Mouse (Mus musculus) intestine, embryonic 14.5 days (tissue): ENCODE data around the gene Gm17606. TPM values are rescaled to one million over a fixed set of nuclear protein-coding genes. Genes with fewer than 3 reads are reported as not detected.

Source experiments
- ATAC-seq: fragments of 200-750 bp; cut with Nextera tagmentation; replicated peaks from 2 replicates; pipeline ENCODE4 v1.8.0; 2017; ENCODE audit warnings: low read depth, moderate number of reproducible peaks, moderate TSS enrichment, moderate library complexity; ENCODE audit not compliant: low FRiP score, low TSS enrichment
- DNase-seq: peaks from one replicate; pipeline ENCODE4 v3.0.0-alpha.2; 2018; ENCODE audit warnings: low spot score
- H3K27ac ChIP-seq: fragments of 300-500 bp; sonication (generic); 2 replicates; pipeline ENCODE4 v1.5.1; 2014; ENCODE audit warnings: low read depth, mild to moderate bottlenecking, control low read depth
- H3K27me3 ChIP-seq: fragments of 300-500 bp; sonication (generic); replicated peaks from 2 replicates; pipeline ENCODE4 v1.6.1; 2014; ENCODE audit warnings: low read length, control low read depth; ENCODE audit not compliant: control insufficient read depth, insufficient read depth
- H3K36me3 ChIP-seq: fragments of 300-500 bp; sonication (generic); 2 replicates; pipeline ENCODE4 v1.6.1; 2014; ENCODE audit warnings: low read length, control low read depth; ENCODE audit not compliant: control insufficient read depth, insufficient read depth
- H3K4me1 ChIP-seq: fragments of 300-500 bp; sonication (generic); replicated peaks from 2 replicates; pipeline ENCODE4 v1.6.1; 2014; ENCODE audit warnings: low read length, control low read depth, mixed read lengths; ENCODE audit not compliant: control insufficient read depth, insufficient read depth
- H3K4me2 ChIP-seq: fragments of 300-500 bp; sonication (generic); 2 replicates; pipeline ENCODE4 v1.6.1; 2014; ENCODE audit warnings: low read length
- H3K4me3 ChIP-seq: fragments of 300-500 bp; sonication (generic); 2 replicates; pipeline ENCODE4 v1.5.1; 2014; ENCODE audit warnings: low read depth, low read length, control low read depth, mixed read lengths
- H3K9ac ChIP-seq: fragments of 300-500 bp; sonication (generic); 2 replicates; pipeline ENCODE4 v1.6.1; 2014; ENCODE audit warnings: mild to moderate bottlenecking, low read length
- H3K9me3 ChIP-seq: fragments of 300-500 bp; sonication (generic); 2 replicates; pipeline ENCODE4 v1.6.1; 2016; ENCODE audit warnings: low read length, control low read depth; ENCODE audit not compliant: control insufficient read depth
- WGBS: fragments of 180-500 bp; shearing (Covaris S2); extraction: QIAGEN DNeasy Blood & Tissue Kit; methylation state at CpG from one replicate; pipeline ENCODE4 v1.1.7; 2014; 5-methylcytosine and 5-hydroxymethylcytosine counted together
- microRNA counts: library from miRNA; unstranded; fragments of <30 nt; microRNA quantifications from one replicate; lab custom pipeline; 2016
- microRNA-seq: library from miRNA; unstranded; fragments of <30 nt; microRNA quantifications from one replicate; pipeline ENCODE4, GENCODE M21; 2016
- polyA plus RNA-seq: library from polyadenylated mRNA; unstranded; fragments of >200 nt; fragmentation: Nextera tagmentation; extraction: Ambion mirVana; gene quantifications from 2 replicates; pipeline ENCODE4 v1.2.1, GENCODE M21; 2014

Gene Gm17606
- polyA plus RNA-seq, 1 experiment from 2014 or later: not detected

GRCm38 (mm10) chr14:54685471-54685870 lies 44.7 kb downstream of the Gm17606 start:
- Histone ChIP-seq H3K9me3 (no peaks in the 10 kb centered on the region), H3K27ac (no peak overlapping the region), H3K27me3 (no peaks in the 10 kb centered on the region), H3K4me3 (peak overlapping the region; percentile 88), H3K9ac (peak overlapping the region; percentile 96), H3K36me3 (peaks cover 47% of the 10 kb centered on the region), H3K4me2 (peak overlapping the region; percentile 77), H3K4me1 (peaks cover 13% of the 10 kb centered on the region)
- ATAC-seq (no peak), DNase-seq (no peak)
- 9% methylated on average over 8 of the region's 8 CpGs for WGBS

GRCm38 (mm10) chr14:54686063-54686521 lies 45.3 kb downstream of the Gm17606 start, which contains the start of gene 1700123O20Rik:
TSS of gene 1700123O20Rik (plus strand) at chr14:54686216.
- Histone ChIP-seq H3K4me1 (peaks cover 13% of the 10 kb centered on the region), H3K36me3 (peaks cover 53% of the 10 kb centered on the region), H3K27ac (peak within 1 kb of the TSS; percentile 95), H3K27me3 (no peaks in the 10 kb centered on the region), H3K4me3 (peak within 1 kb of the TSS; percentile 88), H3K9me3 (no peaks in the 10 kb centered on the region), H3K4me2 (peak within 1 kb of the TSS; percentile 77), H3K9ac (peak within 1 kb of the TSS; percentile 96)
- DNase-seq: no peak
- WGBS: 1% methylated on average over 40 of the region's 41 CpGs
- ATAC-seq: peak; percentile 82

- peaks cover 13% of the 10 kb centered on the region for H3K4me1 ChIP-seq
- DNase-seq (peak; percentile 100), ATAC-seq (peak; percentile 97)
- peak within 1 kb of the TSS; percentile 95 for H3K27ac ChIP-seq
- H3K36me3 ChIP-seq: peaks cover 53% of the 10 kb centered on the region
- H3K9ac ChIP-seq: peak within 1 kb of the TSS; percentile 96
- H3K4me2 ChIP-seq: peak within 1 kb of the TSS; percentile 77
- peak within 1 kb of the TSS; percentile 88 for H3K4me3 ChIP-seq
- no peaks in the 10 kb centered on the region for H3K27me3 ChIP-seq
- H3K9me3 ChIP-seq: no peaks in the 10 kb centered on the region
- under 1% methylated on average over 44 of the region's 44 CpGs for WGBS
These were observed 45.9 kb downstream of the Gm17606 start, which contains the start of gene Acin1 for GRCm38 (mm10) chr14:54686522-54687143. TSS of gene Acin1 (minus strand) at chr14:54686931.

- peak overlapping the region; percentile 75 for H3K4me2 ChIP-seq
- H3K27ac ChIP-seq: peak overlapping the region; percentile 95
- DNase-seq (no peak), ATAC-seq (no peak)
- peak overlapping the region; percentile 88 for H3K4me3 ChIP-seq
- 3% methylated on average over 8 of the region's 8 CpGs for WGBS
- H3K36me3 ChIP-seq: peaks cover 46% of the 10 kb centered on the region
- peak overlapping the region; percentile 96 for H3K9ac ChIP-seq
- peaks cover 13% of the 10 kb centered on the region for H3K4me1 ChIP-seq
- no peaks in the 10 kb centered on the region for H3K9me3 ChIP-seq
- H3K27me3 ChIP-seq: no peaks in the 10 kb centered on the region
These were observed 46.5 kb downstream of the Gm17606 start for GRCm38 (mm10) chr14:54687251-54687650.

- DNase-seq (no peak), ATAC-seq (0 out of 2 replicates have a peak, but pooled peaks have one; percentile 57)
- WGBS: 67% methylated on average over 6 of the region's 6 CpGs
- H3K9me3 ChIP-seq: no peaks in the 10 kb centered on the region
- H3K9ac ChIP-seq: no peak overlapping the region
- H3K36me3 ChIP-seq: peaks cover 24% of the 10 kb centered on the region
- H3K4me1 ChIP-seq: no peaks in the 10 kb centered on the region
- H3K4me2 ChIP-seq: no peak overlapping the region
- no peak overlapping the region for H3K27ac ChIP-seq
- H3K4me3 ChIP-seq: no peak overlapping the region
- H3K27me3 ChIP-seq: no peaks in the 10 kb centered on the region
These were observed 54.3 kb downstream of the Gm17606 start for GRCm38 (mm10) chr14:54695042-54695441.

GRCm38 (mm10) chr14:54696752-54697151 lies 56.0 kb downstream of the Gm17606 start:
- H3K9ac ChIP-seq: no peak overlapping the region
- H3K27me3 ChIP-seq: no peaks in the 10 kb centered on the region
- no peak overlapping the region for H3K27ac ChIP-seq
- no peak overlapping the region for H3K4me2 ChIP-seq
- peaks cover 14% of the 10 kb centered on the region; the same call in 1 of the 2 replicates for H3K36me3 ChIP-seq
- 63% methylated on average over 4 of the region's 4 CpGs for WGBS
- H3K4me1 ChIP-seq: no peaks in the 10 kb centered on the region
- ATAC-seq (no peak), DNase-seq (no peak)
- no peaks in the 10 kb centered on the region for H3K9me3 ChIP-seq
- no peak overlapping the region for H3K4me3 ChIP-seq

MicroRNA genes within 50 kb of the gene (microRNA counts, 519-probe panel; counts per million panel counts)
- microRNA mmu-miR-686 (lab: Ali Mortazavi, UCI): not detected

Small RNAs within 50 kb of the gene (microRNA-seq; reads per million reads assigned to microRNA genes)
- not detected for gene Mir686
- 0.42 reads per million for gene Mir6948

Other genes starting within 250 kb of the Gm17606 start
- gene Slc7a7, start 223.2 kb upstream of the Gm17606 start, polyA plus RNA-seq: 19.3 and 21.5 TPM in 2 replicates
- gene Mrpl52, start 214.0 kb upstream of the Gm17606 start, polyA plus RNA-seq: 316 and 324 TPM in 2 replicates
- gene Mmp14, start 209.3 kb upstream of the Gm17606 start, polyA plus RNA-seq: 129 and 133 TPM in 2 replicates
- 43.7 and 50.7 TPM in 2 replicates for gene Lrp10, start 176.8 kb upstream of the Gm17606 start, polyA plus RNA-seq
- gene Rem2, start 164.9 kb upstream of the Gm17606 start, polyA plus RNA-seq: 2.9 and 3.7 TPM in 2 replicates
- gene Prmt5, start 123.4 kb upstream of the Gm17606 start, polyA plus RNA-seq: 89.6 and 99.5 TPM in 2 replicates
- gene Haus4, start 86.3 kb upstream of the Gm17606 start, polyA plus RNA-seq: 57.9 and 58.2 TPM in 2 replicates
- gene Ajuba, start 63.4 kb upstream of the Gm17606 start, polyA plus RNA-seq: 14.5 and 19.0 TPM in 2 replicates
- 6.6 and 7.1 TPM in 2 replicates for gene 4931414P19Rik, start 35.0 kb upstream of the Gm17606 start, polyA plus RNA-seq
- gene Psmb5, start 22.9 kb upstream of the Gm17606 start, polyA plus RNA-seq: 395 and 412 TPM in 2 replicates
- gene Psmb11, start 19.5 kb upstream of the Gm17606 start, polyA plus RNA-seq: not detected in 2 replicates
- gene Cdh24, start 412 bp downstream of the Gm17606 start, polyA plus RNA-seq: 4.0 and 4.9 TPM in 2 replicates
- gene 1700123O20Rik, start 45.3 kb downstream of the Gm17606 start, polyA plus RNA-seq: 83.7 and 90.7 TPM in 2 replicates
- 112 TPM in 2 replicates for gene Acin1, start 46.0 kb downstream of the Gm17606 start, polyA plus RNA-seq
- gene Gm29776, start 57.9 kb downstream of the Gm17606 start, polyA plus RNA-seq: 0.09 and 0.12 TPM in 2 replicates
- gene Cebpe, start 71.2 kb downstream of the Gm17606 start, polyA plus RNA-seq: 0.28 TPM in 1 of 2 replicates, not detected in the other
- 24.0 and 26.7 TPM in 2 replicates for gene Slc7a8, start 141.0 kb downstream of the Gm17606 start, polyA plus RNA-seq
- not detected in 2 replicates for gene Rnf212b, start 173.2 kb downstream of the Gm17606 start, polyA plus RNA-seq
- 7.4 and 10.7 TPM in 2 replicates for gene Homez, start 230.0 kb downstream of the Gm17606 start, polyA plus RNA-seq
- 2.9 and 4.1 TPM in 2 replicates for gene Ppp1r3e, start 236.6 kb downstream of the Gm17606 start, polyA plus RNA-seq
- 5.1 and 5.2 TPM in 2 replicates for gene Bcl2l2, start 242.4 kb downstream of the Gm17606 start, polyA plus RNA-seq
- gene Gm20521, start 242.5 kb downstream of the Gm17606 start, polyA plus RNA-seq: 0.28 TPM in 1 of 2 replicates, not detected in the other